Mouse (Mus musculus) MEL (cell line): ENCODE data around the gene Cfap46. TPM values are rescaled to one million over a fixed set of nuclear protein-coding genes. Genes with fewer than 3 reads are reported as not detected.

Experiments used
- DNase-seq: peaks from one replicate; pipeline ENCODE4 v3.0.0; 2011; ENCODE audit warnings: low read depth, low spot score
- H3K27ac ChIP-seq: 2 replicates; pipeline ENCODE4 v1.5.1; 2012; ENCODE audit warnings: low read depth, mild to moderate bottlenecking, control low read depth, low read length, moderate library complexity; ENCODE audit not compliant: control insufficient read depth
- H3K27me3 ChIP-seq, 2 experiments: fragments of 150-350 bp in 1 of 2; sonication (generic) in 1 of 2; 2 replicates each; pipeline ENCODE4 v1.6.1; 2012; ENCODE audit warnings: low read length in 2 of 2, mild to moderate bottlenecking in 2 of 2, improper control_type of control experiment in 1 of 2, moderate library complexity in 1 of 2; ENCODE audit not compliant: insufficient read depth in 2 of 2, control insufficient read depth in 1 of 2
- H3K36me3 ChIP-seq, 2 experiments: 2 replicates each; pipeline ENCODE4 v1.6.1; 2012 to 2014; ENCODE audit warnings: low read length in 2 of 2, improper control_type of control experiment in 1 of 2, inconsistent platforms in 1 of 2, mild to moderate bottlenecking in 1 of 2; ENCODE audit not compliant: insufficient read depth in 2 of 2, control insufficient read depth in 1 of 2
- H3K4me1 ChIP-seq, 2 experiments: fragments of 150-350 bp in 1 of 2; sonication (generic) in 1 of 2; 2 replicates each; pipeline ENCODE4 v1.6.1; 2012; ENCODE audit warnings: low read length in 2 of 2, improper control_type of control experiment in 1 of 2, mild to moderate bottlenecking in 1 of 2; ENCODE audit not compliant: insufficient read depth in 2 of 2, control insufficient read depth in 1 of 2
- H3K4me3 ChIP-seq, 2 experiments: fragments of 150-350 bp in 1 of 2; sonication (generic) in 1 of 2; 2 replicates each; pipeline ENCODE4 v1.5.1; 2012; ENCODE audit warnings: low read depth in 2 of 2, low read length in 2 of 2, mild to moderate bottlenecking in 2 of 2, moderate library complexity in 2 of 2, control low read depth in 1 of 2, improper control_type of control experiment in 1 of 2; ENCODE audit not compliant: control insufficient read depth in 1 of 2, insufficient read depth in 1 of 2
- H3K79me2 ChIP-seq: 2 replicates; pipeline ENCODE4 v1.6.1; 2012; ENCODE audit warnings: mild to moderate bottlenecking, low read length, moderate library complexity; ENCODE audit not compliant: control insufficient read depth, poor library complexity, insufficient read depth
- H3K9ac ChIP-seq: 2 replicates; pipeline ENCODE4 v1.6.1; 2012; ENCODE audit warnings: low read depth, mild to moderate bottlenecking, control low read depth, low read length, moderate library complexity; ENCODE audit not compliant: control insufficient read depth, poor library complexity, severe bottlenecking
- H3K9me3 ChIP-seq: fragments of 150-350 bp; sonication (generic); replicated peaks from 2 replicates; pipeline ENCODE4 v1.6.1; 2012; ENCODE audit warnings: mild to moderate bottlenecking, low read length, improper control_type of control experiment, moderate library complexity; ENCODE audit not compliant: insufficient read depth
- CHD2 ChIP-seq: IDR thresholded peaks from 2 replicates; pipeline ENCODE4 v1.6.1; 2011; ENCODE audit warnings: low read length, improper control_type of control experiment
- CTCF ChIP-seq, 3 experiments: IDR thresholded peaks in 2 of 3; conservative IDR thresholded peaks in 1 of 3; 2 replicates each; pipeline ENCODE4 v1.5.1; 2011 to 2012; ENCODE audit warnings: low read length in 3 of 3, low read depth in 2 of 3, mild to moderate bottlenecking in 2 of 3, improper control_type of control experiment in 1 of 3, inconsistent platforms in 1 of 3, mixed read lengths in 1 of 3, moderate library complexity in 1 of 3; ENCODE audit not compliant: control insufficient read depth in 1 of 3, insufficient read depth in 1 of 3, poor library complexity in 1 of 3, severe bottlenecking in 1 of 3
- E2F4 ChIP-seq: IDR thresholded peaks from 2 replicates; pipeline ENCODE4 v1.6.1; 2011; ENCODE audit warnings: low read depth, low read length, improper control_type of control experiment, borderline replicate concordance
- ELF1 ChIP-seq: IDR thresholded peaks from 2 replicates; pipeline ENCODE4 v1.6.1; 2014; ENCODE audit warnings: low read depth, mild to moderate bottlenecking, inconsistent platforms, low read length, improper control_type of control experiment, moderate library complexity
- KAT2A ChIP-seq: conservative IDR thresholded peaks from 2 replicates; pipeline ENCODE4 v1.6.1; 2012; ENCODE audit warnings: low read depth, low read length, improper control_type of control experiment, inconsistent platforms
- MAX ChIP-seq: IDR thresholded peaks from 2 replicates; pipeline ENCODE4 v1.6.1; 2011; ENCODE audit warnings: low read length, improper control_type of control experiment
- MAZ ChIP-seq: IDR thresholded peaks from 2 replicates; pipeline ENCODE4 v1.6.1; 2012; ENCODE audit warnings: low read depth, mild to moderate bottlenecking, inconsistent platforms, low read length, improper control_type of control experiment
- MEF2A ChIP-seq: IDR thresholded peaks from 2 replicates; pipeline ENCODE4 v1.6.1; 2014; ENCODE audit warnings: low read depth, mild to moderate bottlenecking, inconsistent platforms, low read length, improper control_type of control experiment; ENCODE audit not compliant: poor library complexity, insufficient replicate concordance, severe bottlenecking; ENCODE audit errors: extremely low read depth
- MYC ChIP-seq: IDR thresholded peaks from 2 replicates; pipeline ENCODE4 v1.6.1; 2011; ENCODE audit warnings: low read depth, mild to moderate bottlenecking, low read length, improper control_type of control experiment, moderate library complexity
- POLR2A ChIP-seq, 2 experiments: IDR thresholded peaks; 2 replicates each; pipeline ENCODE4 v1.6.1; 2011 to 2012; ENCODE audit warnings: low read length in 2 of 2, mild to moderate bottlenecking in 2 of 2, control low read depth in 1 of 2, improper control_type of control experiment in 1 of 2, low read depth in 1 of 2, moderate library complexity in 1 of 2; ENCODE audit not compliant: control insufficient read depth in 1 of 2, insufficient read depth in 1 of 2, poor library complexity in 1 of 2
- RAD21 ChIP-seq: IDR thresholded peaks from 2 replicates; pipeline ENCODE4 v1.6.1; 2011; ENCODE audit warnings: mild to moderate bottlenecking, low read depth, low read length, improper control_type of control experiment
- SIN3A ChIP-seq: IDR thresholded peaks from 2 replicates; pipeline ENCODE4 v1.6.1; 2012; ENCODE audit warnings: low read length, improper control_type of control experiment, inconsistent platforms
- SMC3 ChIP-seq: IDR thresholded peaks from 2 replicates; pipeline ENCODE4 v1.6.1; 2011; ENCODE audit warnings: low read depth, low read length, improper control_type of control experiment
- TAL1 ChIP-seq: IDR thresholded peaks from 2 replicates; pipeline ENCODE4 v1.6.1; 2012; ENCODE audit warnings: mild to moderate bottlenecking, inconsistent platforms, low read length, moderate library complexity, mixed read lengths
- TBP ChIP-seq: IDR thresholded peaks from 2 replicates; pipeline ENCODE4 v1.8.0; 2011; ENCODE audit warnings: low read depth, low read length, improper control_type of control experiment
- UBTF ChIP-seq: IDR thresholded peaks from 2 replicates; pipeline ENCODE4 v1.6.1; 2012; ENCODE audit warnings: low read depth, mild to moderate bottlenecking, inconsistent platforms, low read length, improper control_type of control experiment, moderate library complexity, borderline replicate concordance; ENCODE audit not compliant: insufficient read depth
- USF2 ChIP-seq, 2 experiments: IDR thresholded peaks; 2 replicates each; pipeline ENCODE4 v1.6.1; 2011 to 2012; ENCODE audit warnings: improper control_type of control experiment in 2 of 2, low read length in 2 of 2, borderline replicate concordance in 1 of 2, inconsistent platforms in 1 of 2, low read depth in 1 of 2, mild to moderate bottlenecking in 1 of 2; ENCODE audit not compliant: insufficient read depth in 1 of 2
- ZKSCAN1 ChIP-seq: IDR thresholded peaks from 2 replicates; pipeline ENCODE4 v1.6.1; 2012; ENCODE audit warnings: low read depth, mild to moderate bottlenecking, inconsistent platforms, low read length, improper control_type of control experiment, moderate library complexity
- ZNF384 ChIP-seq: IDR thresholded peaks from 2 replicates; pipeline ENCODE4 v1.6.1; 2012; ENCODE audit warnings: low read depth, mild to moderate bottlenecking, inconsistent platforms, low read length, improper control_type of control experiment
- polyA plus RNA-seq, 2 experiments: library from polyadenylated mRNA; stranded (reverse) in 1 of 2; unstranded in 1 of 2; fragments of >175 nt in 1 of 2; fragments of >200 nt in 1 of 2; gene quantifications; 2 replicates each; pipeline versions ENCODE4 v1.2.1 to v1.2.4; 2012; ENCODE audit warnings: low replicate concordance in 2 of 2, low read depth in 1 of 2; ENCODE audit not compliant: insufficient read length in 2 of 2, insufficient read depth in 1 of 2, missing spikeins in 1 of 2
- total RNA-seq: library from RNA; depleted of rRNA; stranded (reverse); fragments of 300-350 nt; gene quantifications from 2 replicates; pipeline ENCODE4 v1.2.3, GENCODE M21; 2012

Cfap46 gene
- total and polyA plus RNA-seq, 3 experiments: 0.03 to 0.04 TPM; not detected in 1

- H3K4me3 ChIP-seq: no peak overlapping the region
- no peaks in the 10 kb centered on the region for H3K36me3 ChIP-seq
- no peak for DNase-seq
- no peaks in the 10 kb centered on the region for H3K27me3 ChIP-seq
- H3K9ac ChIP-seq: no peak overlapping the region
- no peaks in the 10 kb centered on the region for H3K79me2 ChIP-seq
- TF ChIP-seq UBTF (no peak), ELF1 (no peak), MAX (no peak), SIN3A (no peak), POLR2A (IDR thresholded peaks at IDR 0.05; ENCODE audit: control insufficient read depth in 1 of 2, insufficient read depth in 1 of 2, low read depth in 1 of 2, low read length in 2 of 2, poor library complexity in 1 of 2) (no peak), MEF2A (no peak), SMC3 (no peak), CTCF (IDR thresholded peaks at IDR 0.05 in 2 of 3, conservative IDR thresholded peaks at IDR 0.05 in 1 of 3; ENCODE audit: control insufficient read depth in 1 of 3, insufficient read depth in 1 of 3, low read depth in 2 of 3, low read length in 3 of 3, poor library complexity in 1 of 3, severe bottlenecking in 1 of 3) (no peak)
- TF ChIP-seq, all 39 proteins: peak for 0
- H3K9me3 ChIP-seq: no peaks in the 10 kb centered on the region
- no peak overlapping the region for H3K27ac ChIP-seq
- H3K4me1 ChIP-seq: no peaks in the 10 kb centered on the region
Measured at GRCm38 (mm10) chr7:139633393-139633792, 50.2 kb downstream of the Cfap46 start.

- no peak for TF ChIP-seq USF2 (IDR thresholded peaks at IDR 0.05; ENCODE audit: borderline replicate concordance in 1 of 2, insufficient read depth in 1 of 2, low read depth in 1 of 2, low read length in 2 of 2)
- no peak for TF ChIP-seq MEF2A
- TF ChIP-seq TBP: no peak
- no peak for TF ChIP-seq CHD2
- TF ChIP-seq KAT2A: no peak
- no peak for TF ChIP-seq ZKSCAN1
- no peak for TF ChIP-seq ZNF384
- no peak for TF ChIP-seq TAL1
- TF ChIP-seq CTCF (IDR thresholded peaks at IDR 0.05 in 2 of 3, conservative IDR thresholded peaks at IDR 0.05 in 1 of 3; ENCODE audit: control insufficient read depth in 1 of 3, insufficient read depth in 1 of 3, low read depth in 2 of 3, low read length in 3 of 3, poor library complexity in 1 of 3, severe bottlenecking in 1 of 3): no peak
- no peak for TF ChIP-seq MYC
- TF ChIP-seq ELF1: no peak
- TF ChIP-seq RAD21: no peak
- TF ChIP-seq E2F4: no peak
- TF ChIP-seq UBTF: no peak
- no peak for TF ChIP-seq MAZ
- TF ChIP-seq, all 39 proteins: peak for 0
- Histone ChIP-seq H3K9me3 (no peaks in the 10 kb centered on the region), H3K4me1 (no peaks in the 10 kb centered on the region), H3K27me3 (no peaks in the 10 kb centered on the region), H3K36me3 (no peaks in the 10 kb centered on the region), H3K9ac (no peak overlapping the region), H3K4me3 (no peak overlapping the region), H3K79me2 (no peaks in the 10 kb centered on the region), H3K27ac (no peak overlapping the region)
- no peak for DNase-seq
Measured at GRCm38 (mm10) chr7:139625156-139625555, 58.5 kb downstream of the Cfap46 start.
